Mouse (Mus musculus): ENCODE measurements around the gene Srsf9.

GRCm38 (mm10) chr5:115300035-115300744, 26.8 kb upstream of the Srsf9 start:
- TF ChIP-seq CTCF (IDR thresholded peaks at IDR 0.05; ENCODE audit: control insufficient read depth, insufficient read depth, low read length) (no peak), POLR2A (IDR thresholded peaks at IDR 0.05; ENCODE audit: borderline replicate concordance, control insufficient read depth, low read depth, low read length) (no peak)
